Mouse (Mus musculus) megakaryocyte, embryonic 14.5 days (primary cell): ENCODE results near the gene Tbxa2r.

Experiments
- FLI1 ChIP-seq: IDR thresholded peaks from 2 replicates; pipeline ENCODE4 v1.6.1; 2012; ENCODE audit warnings: low read length, inconsistent platforms, mixed read lengths
- GATA1 ChIP-seq: IDR thresholded peaks from 3 replicates; pipeline ENCODE4 v1.6.1; 2012; ENCODE audit warnings: mixed read lengths, low read length, inconsistent platforms, borderline replicate concordance

GRCm38 (mm10) chr10:81285694-81286450 lies 42.7 kb upstream of the Tbxa2r start:
- TF ChIP-seq FLI1, result no peak
- no peak for TF ChIP-seq GATA1
